Mouse (Mus musculus) B cell, adult (primary cell): ENCODE results near the gene Relb. TPM values are rescaled to one million over a fixed set of nuclear protein-coding genes. Genes with fewer than 3 reads are reported as not detected.

Experiments used
- total RNA-seq: library from RNA; stranded (reverse); gene quantifications from 4 replicates; pipeline ENCODE4 v1.2.4, GENCODE M21; 2023; ENCODE audit not compliant: inconsistent age

Relb gene
- 110 to 121 TPM (median 118 TPM) in 4 replicates for total RNA-seq

DNA sequence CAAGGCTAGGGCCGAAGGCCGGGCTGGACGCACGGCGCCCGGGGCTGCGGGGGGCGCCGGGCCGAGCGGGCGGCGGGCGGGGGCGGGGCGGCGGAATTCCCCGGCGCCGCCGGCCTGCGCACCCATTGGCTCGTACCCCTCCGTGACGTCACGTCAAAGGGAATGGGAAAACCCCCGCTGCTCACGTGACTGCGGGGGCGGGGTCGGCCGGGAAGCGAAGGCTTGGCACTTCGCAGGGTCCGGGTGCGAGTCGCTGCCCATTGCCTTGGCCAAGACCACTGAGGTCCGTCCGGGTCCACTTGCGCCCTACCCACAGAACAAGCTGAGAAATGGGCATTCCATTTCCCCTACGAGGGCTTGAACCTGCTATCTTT is at the start of gene Relb:
TSS of gene Relb (minus strand) at position 78 of the 374 bp plus-strand sequence.

DNA sequence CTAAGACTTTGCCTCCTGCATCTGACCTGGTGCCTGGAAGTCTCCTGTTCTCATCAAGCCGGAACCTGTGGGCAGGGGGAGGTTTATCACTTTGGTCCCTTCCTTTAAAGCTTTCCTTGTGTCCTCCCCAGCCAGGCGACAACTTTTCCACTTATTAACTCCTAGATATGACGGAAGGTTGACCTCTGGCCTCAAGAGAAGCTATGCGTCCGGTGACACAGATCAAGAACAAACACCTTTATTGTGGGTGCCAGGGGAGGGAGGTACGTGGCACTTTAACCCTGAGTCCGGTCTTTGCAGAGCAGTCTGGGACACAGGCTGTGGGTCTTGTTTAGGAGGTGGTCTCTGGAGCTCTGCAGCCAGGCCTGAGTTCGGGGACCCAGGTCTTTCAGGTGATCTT is 48.6 kb upstream of the Relb start, which contains the start of gene Apoc2:
TSS of gene Apoc2 (minus strand) at position 70 of the 400 bp plus-strand sequence.

GRCm38 (mm10) chr7:19664955-19665841 is 36.0 kb upstream of the Relb start, which contains the start of gene Clptm1:
Gene Clptm1, minus strand, starts transcription at chr7:19665033.

DNA sequence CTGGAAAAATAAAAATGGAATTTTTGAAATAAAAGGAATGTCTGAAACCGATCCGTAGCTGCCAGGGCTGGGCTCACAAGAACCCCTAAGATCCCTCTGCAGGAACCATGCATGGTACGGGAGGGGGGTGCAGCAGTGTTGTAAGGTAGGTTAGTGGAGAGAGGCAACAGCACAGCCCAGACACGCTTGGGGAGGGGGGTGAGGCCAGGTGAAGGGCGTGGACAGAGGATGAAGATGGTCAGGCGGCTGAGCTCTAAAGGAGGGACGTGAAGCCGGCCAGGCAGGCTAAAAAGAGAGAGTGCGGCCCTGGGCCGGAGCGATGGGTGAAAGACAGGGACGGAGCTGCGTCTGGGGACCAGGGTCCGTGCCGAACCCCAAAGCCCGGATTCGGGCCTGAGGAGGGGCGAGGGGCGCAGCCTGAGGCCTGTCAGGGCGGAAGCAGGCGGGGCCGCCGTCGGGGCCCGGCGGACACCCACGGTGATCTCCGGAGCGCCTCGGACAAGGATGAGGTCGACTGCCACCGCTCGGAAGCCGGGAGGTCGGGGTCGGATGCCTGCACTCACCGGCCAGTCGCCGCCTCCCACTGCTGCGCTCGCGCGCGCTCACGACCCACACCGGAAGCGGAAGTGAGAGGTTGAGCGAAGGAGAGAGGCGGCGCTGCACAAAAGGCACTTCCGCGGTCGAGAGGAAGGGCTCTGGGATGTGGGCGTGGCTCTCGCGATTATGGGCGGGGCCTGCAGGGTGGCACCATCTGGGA is 25.2 kb downstream of the Relb start, which contains the start of gene Clasrp:
TSS of gene Clasrp (minus strand) at position 638 of the 757 bp plus-strand sequence.

DNA sequence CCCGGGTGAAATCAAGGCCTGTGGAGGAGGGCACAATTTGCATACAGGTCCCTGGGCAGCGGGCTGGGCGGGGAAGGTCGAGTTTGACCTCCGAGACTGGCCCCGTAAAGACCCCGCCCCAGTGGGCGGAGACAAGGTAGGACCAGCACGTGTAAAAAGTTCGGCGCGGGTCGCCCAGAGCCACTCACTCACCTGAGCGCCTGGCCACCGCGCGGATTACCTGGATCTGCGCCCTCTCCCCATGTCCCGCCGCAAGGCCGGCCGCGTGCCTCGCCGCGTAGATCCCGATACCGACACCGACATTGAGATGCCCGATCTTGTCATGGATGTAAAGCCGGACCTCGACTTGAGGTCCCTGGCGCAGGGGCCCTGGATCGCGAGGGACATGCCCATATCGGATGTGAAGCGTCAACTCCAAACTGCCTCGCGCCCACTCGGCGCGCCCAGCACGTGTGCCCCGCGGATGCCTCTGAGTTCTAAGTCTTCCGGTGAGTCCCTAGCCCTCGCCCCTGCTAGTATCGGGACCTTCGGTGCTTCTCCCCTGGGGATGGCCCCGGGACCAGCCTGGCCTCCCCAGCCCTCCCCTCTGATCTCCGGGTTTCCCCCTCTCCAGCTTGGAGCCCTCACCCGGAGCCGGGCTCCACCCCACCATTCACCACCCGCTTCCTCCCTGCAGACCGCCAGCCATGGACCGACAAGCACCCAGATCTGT is 51.9 kb downstream of the Relb start, which contains the start of the genes Zfp296 and Gemin7:
TSS of gene Zfp296 (plus strand) at position 147 of the 712 bp plus-strand sequence.
TSS of gene Gemin7 (minus strand) at position 455 of the 712 bp plus-strand sequence.

DNA sequence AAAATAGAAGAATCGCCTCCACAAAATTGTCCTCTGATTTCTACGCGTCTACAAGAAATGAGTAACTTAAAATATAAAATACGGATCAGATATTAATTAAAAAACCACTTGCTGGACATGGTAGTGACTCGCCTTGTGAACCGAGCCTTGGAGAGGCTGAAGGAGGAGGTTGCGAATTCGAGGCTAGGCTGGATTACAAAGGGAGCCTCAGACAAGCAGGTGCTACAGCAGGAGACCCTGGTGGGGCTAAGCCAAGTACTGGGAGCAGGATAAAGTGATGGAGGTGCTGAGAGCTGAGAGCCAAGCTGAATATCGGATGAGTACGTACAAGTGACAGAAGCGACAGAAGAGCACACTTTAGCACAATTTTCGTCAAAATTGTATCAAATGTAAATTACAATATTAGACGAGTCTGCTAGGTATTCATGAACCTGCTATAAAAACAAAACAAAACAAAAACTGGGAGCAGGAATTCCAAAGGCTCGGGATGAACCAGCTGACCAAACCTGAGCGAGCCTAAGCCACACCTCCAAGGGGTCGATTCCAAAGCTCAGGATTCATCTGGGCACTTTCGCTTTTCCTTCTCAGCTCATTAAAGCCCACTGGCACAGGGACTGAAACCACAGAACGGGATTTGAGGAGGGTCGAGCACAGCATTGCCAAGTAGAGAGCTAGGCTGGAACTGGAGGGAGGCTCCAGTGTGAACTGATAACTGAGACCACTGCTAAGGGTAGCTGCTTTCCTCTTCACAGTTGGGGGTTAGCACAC is 66.4 kb downstream of the Relb start, which contains the start of gene Ppp1r37:
TSS of gene Ppp1r37 (minus strand) at position 434 of the 768 bp plus-strand sequence.

Other genes with a start within 250 kb of the Relb start
- gene Ercc2, start 247.4 kb downstream of the Relb start, total RNA-seq, result 66.6 to 74.4 TPM (median 69.9 TPM) in 4 replicates
- 1.8 to 4.2 TPM (median 2.4 TPM) in 4 replicates for gene Klc3, start 225.3 kb downstream of the Relb start, total RNA-seq
- gene Ckm, start 224.7 kb downstream of the Relb start, total RNA-seq, result 0.42 TPM in 1 of 4 replicates, not detected in the others
- 25.7 to 29.5 TPM (median 27.5 TPM) in 4 replicates for gene Mark4, start 170.6 kb downstream of the Relb start, total RNA-seq
- gene Exoc3l2, start 166.1 kb downstream of the Relb start, total RNA-seq, result not detected in 4 replicates
- 4.9 to 6.9 TPM (median 6.1 TPM) in 4 replicates for gene Bloc1s3, start 121.1 kb downstream of the Relb start, total RNA-seq
- gene Trappc6a, start 121.0 kb downstream of the Relb start, total RNA-seq, result 25.7 to 35.6 TPM (median 30.6 TPM) in 4 replicates
- 0.39 to 0.57 TPM (median 0.42 TPM) in 3 of 4 replicates, not detected in the other for gene Nkpd1, start 111.6 kb downstream of the Relb start, total RNA-seq
- 50.2 to 62.6 TPM (median 55.2 TPM) in 4 replicates for gene Ppp1r37, start 66.4 kb downstream of the Relb start, total RNA-seq
- 11.5 to 13.5 TPM (median 12.6 TPM) in 4 replicates for gene Zfp296, start 52.2 kb downstream of the Relb start, total RNA-seq
- 75.7 to 86.9 TPM (median 84.1 TPM) in 4 replicates for gene Gemin7, start 51.8 kb downstream of the Relb start, total RNA-seq
- 100 to 118 TPM (median 109 TPM) in 4 replicates for gene Clasrp, start 25.0 kb downstream of the Relb start, total RNA-seq
- 75.3 to 90.5 TPM (median 78.3 TPM) in 4 replicates for gene Clptm1, start 35.6 kb upstream of the Relb start, total RNA-seq
- not detected in 4 replicates for gene Apoc2, start 48.5 kb upstream of the Relb start, total RNA-seq
- gene Gm44805, start 52.0 kb upstream of the Relb start, total RNA-seq, result not detected in 4 replicates
- not detected in 4 replicates for gene Apoc4, start 52.0 kb upstream of the Relb start, total RNA-seq
- gene Apoc1, start 63.2 kb upstream of the Relb start, total RNA-seq, result 1.9 to 4.3 TPM (median 2.0 TPM) in 3 of 4 replicates, not detected in the other
- 84.7 to 201 TPM (median 96.1 TPM) in 4 replicates for gene Apoe, start 69.8 kb upstream of the Relb start, total RNA-seq
- gene Tomm40, start 86.0 kb upstream of the Relb start, total RNA-seq, result 52.3 to 57.5 TPM (median 53.4 TPM) in 4 replicates
- 0.51 TPM in 1 of 4 replicates, not detected in the others for gene Nectin2, start 121.0 kb upstream of the Relb start, total RNA-seq
- 0.27 TPM in 1 of 4 replicates, not detected in the others for gene Bcam, start 141.6 kb upstream of the Relb start, total RNA-seq
- 0.78 to 1.3 TPM (median 0.86 TPM) in 3 of 4 replicates, not detected in the other for gene Cblc, start 167.4 kb upstream of the Relb start, total RNA-seq
- 66.2 to 80.5 TPM (median 75.1 TPM) in 4 replicates for gene Bcl3, start 193.3 kb upstream of the Relb start, total RNA-seq
- gene Gm19345, start 222.6 kb upstream of the Relb start, total RNA-seq, result not detected in 4 replicates
- gene Ceacam16, start 231.9 kb upstream of the Relb start, total RNA-seq, result 15.4 to 22.5 TPM (median 16.2 TPM) in 4 replicates